Mouse (Mus musculus): Measurements from ENCODE around the gene Slc46a3.

The Slc46a3 gene

GRCm38 (mm10) chr5:147834841-147835500 lies 59.6 kb downstream of the Slc46a3 start:
- no peak for DNase-seq

GRCm38 (mm10) chr5:147832842-147833241 lies 61.8 kb downstream of the Slc46a3 start:
- no peak for DNase-seq

- DNase-seq, result no peak
Observed at GRCm38 (mm10) chr5:147828846-147829245, 65.8 kb downstream of the Slc46a3 start.

All from cerebellum, postnatal 36 days (tissue).